Mouse (Mus musculus): ENCODE data around the gene Treml1.

DNA sequence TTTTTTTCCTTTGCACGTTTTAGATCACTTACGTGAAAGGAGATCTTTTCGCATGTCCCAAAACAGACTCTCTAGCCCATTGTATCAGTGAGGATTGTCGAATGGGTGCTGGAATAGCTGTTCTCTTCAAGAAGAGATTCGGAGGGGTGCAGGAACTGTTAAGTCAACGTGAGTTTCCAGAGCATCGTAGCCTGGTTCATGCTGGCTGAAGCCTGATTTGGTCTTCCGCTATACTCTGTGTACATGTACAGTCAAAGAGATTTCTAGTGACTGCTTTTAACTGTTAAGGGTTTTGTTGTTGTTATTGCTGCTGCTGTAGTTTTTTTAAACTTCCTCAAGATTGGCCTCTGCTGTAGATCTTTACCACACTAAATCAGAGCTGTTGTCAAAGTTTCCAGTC is 51.5 kb downstream of the Treml1 start:
- TF ChIP-seq CTCF (IDR thresholded peaks at IDR 0.05; ENCODE audit: low read depth) = no peak
- TF ChIP-seq EP300 (optimal IDR thresholded peaks at IDR 0.05) = no peak

All from stomach, postnatal 0 days (tissue).